Mouse (Mus musculus): Measurements from ENCODE around the gene Cldn34a.
"Not testable (repeated sequence)": the region's sequence is repeated elsewhere in the genome, so short reads cannot be mapped to it uniquely, and the experiment has no call there.

Gene Cldn34a

DNA sequence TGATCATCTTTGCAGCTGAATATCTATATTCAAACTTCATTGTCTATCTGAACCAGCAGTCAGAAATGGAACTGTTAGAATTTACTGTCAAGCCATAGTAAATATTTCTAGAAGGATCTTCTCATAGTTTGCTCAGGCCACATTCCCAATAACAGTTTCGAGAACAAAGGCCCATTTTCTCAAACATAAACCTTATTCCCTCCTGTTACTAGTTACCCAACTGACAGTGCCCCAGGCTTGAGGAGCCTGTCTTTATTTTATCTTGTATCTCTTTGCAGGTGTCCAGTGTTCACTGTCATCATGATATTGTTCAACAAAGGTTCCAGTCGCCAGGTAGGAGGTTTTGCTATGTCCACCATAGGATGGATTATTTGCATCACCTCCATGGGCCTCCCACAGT is at the start of gene Cldn34a:
TSS of gene Cldn34a (plus strand) at position 301 of the 400 bp plus-strand sequence.
- in situ Hi-C loops (cut with MseI, MboI): no loop called here

DNA sequence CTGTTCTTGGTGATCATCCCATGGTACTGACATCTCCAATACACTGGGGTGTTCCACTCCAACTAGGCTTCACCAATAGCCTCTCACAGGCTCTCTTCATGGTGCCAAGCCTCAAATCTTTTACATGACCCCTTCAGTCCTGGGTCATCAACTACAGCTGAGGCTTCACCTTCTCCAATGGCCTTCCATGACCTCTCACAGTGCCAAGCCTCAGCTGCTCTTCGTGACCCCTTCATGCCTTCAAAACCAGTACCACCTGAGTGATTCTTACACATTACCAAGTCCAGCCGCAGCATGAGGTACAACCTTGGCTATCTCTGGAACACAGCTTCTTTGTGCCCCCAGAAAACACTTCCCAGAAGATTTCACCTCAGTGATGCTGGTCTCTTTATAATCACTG is 44.5 kb upstream of the Cldn34a start:
- in situ Hi-C loops (cut with MseI, MboI): not testable (repeated sequence)

DNA sequence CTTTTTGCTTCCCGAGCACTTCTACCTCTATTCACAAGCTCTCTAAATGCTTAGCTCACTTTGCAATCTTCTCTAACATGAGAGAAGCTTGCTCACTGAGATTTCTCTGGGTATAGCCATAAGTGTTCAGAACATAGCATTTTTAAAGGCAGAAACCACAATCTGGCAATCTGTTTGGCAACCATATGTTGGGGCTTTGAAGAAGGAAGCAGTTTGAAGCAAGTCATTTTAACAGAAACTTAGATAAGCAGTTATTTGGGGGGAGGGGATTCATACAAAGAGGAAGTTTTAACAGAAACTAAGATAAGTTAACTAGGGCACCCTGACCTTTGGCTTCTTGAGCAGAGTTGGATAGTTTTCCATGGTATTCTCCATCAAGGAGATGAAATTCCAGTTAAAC is 17.4 kb upstream of the Cldn34a start:
- in situ Hi-C loops (cut with MseI, MboI): no loop called here

DNA sequence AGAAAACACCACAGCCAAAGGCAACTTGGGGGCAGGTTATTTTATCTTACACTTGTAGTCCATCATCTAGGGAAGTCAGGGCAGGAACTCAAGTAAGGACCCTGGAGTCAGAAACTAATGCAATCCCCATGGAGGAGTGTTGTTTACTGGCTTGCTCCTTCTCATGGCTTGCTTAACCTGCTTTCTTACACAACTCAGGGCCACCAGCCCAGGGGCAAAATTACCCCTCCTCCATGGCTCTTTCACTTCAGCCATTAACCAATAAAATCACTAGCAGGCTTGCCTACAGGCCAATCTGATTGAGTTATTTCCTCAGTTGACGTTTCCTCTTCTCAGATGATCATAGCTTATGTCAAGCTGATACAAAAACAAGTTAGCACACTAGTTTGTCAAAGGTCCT is 15.0 kb upstream of the Cldn34a start:
- in situ Hi-C loops (cut with MseI, MboI): no loop called here

DNA sequence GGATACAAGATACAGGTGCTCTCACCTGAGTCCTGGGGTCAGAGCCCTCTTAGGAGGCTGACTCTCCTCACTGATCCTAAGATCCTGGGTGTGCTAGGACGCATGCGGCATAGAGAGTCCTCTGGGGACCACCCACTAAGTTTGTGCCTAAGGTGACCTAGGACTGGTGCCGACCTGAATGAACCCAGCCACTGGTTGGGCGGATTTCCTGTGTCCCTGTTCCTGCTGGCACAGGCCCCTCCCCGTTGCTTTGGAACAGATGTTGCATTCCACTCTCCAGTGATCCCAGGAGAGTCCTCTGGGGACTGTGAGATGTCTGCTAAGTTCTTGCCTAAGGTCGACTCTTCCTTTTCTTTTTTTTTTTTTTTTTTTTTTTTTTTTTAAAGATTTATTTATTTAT is 5.7 kb upstream of the Cldn34a start:
- in situ Hi-C loops (cut with MseI, MboI): no loop called here
